Mouse (Mus musculus) G1E (cell line): Measurements from ENCODE around the gene Gins3. TPM values are rescaled to one million over a fixed set of nuclear protein-coding genes. Genes with fewer than 3 reads are reported as not detected.
A peak's percentile ranks its signal among the peaks of the same experiment; 100 is the strongest.

Experiments used
- ATAC-seq: 2 replicates; pipeline ENCODE4 v1.8.0; 2016; ENCODE audit warnings: mild to moderate bottlenecking; ENCODE audit not compliant: insufficient number of reproducible peaks, poor library complexity, low FRiP score, severe bottlenecking; ENCODE audit errors: extremely low read depth
- DNase-seq: peaks from one replicate; pipeline ENCODE4 v3.0.0; 2012; ENCODE audit warnings: low spot score
- H3K27me3 ChIP-seq: 2 replicates; pipeline ENCODE4 v1.6.1; 2012; ENCODE audit warnings: mild to moderate bottlenecking, low read length, inconsistent platforms; ENCODE audit not compliant: insufficient read depth
- H3K36me3 ChIP-seq: replicated peaks from 2 replicates; pipeline ENCODE3; 2012; ENCODE audit warnings: mild to moderate bottlenecking, inconsistent platforms
- H3K4me1 ChIP-seq: 2 replicates; pipeline ENCODE4 v1.6.1; 2012; ENCODE audit warnings: low read depth, low read length, inconsistent platforms, mixed read lengths; ENCODE audit not compliant: insufficient read depth
- H3K4me3 ChIP-seq: 2 replicates; pipeline ENCODE4 v1.5.1; 2012; ENCODE audit warnings: low read depth, mild to moderate bottlenecking, inconsistent platforms, low read length, moderate library complexity, mixed read lengths
- H3K9me3 ChIP-seq: replicated peaks from 2 replicates; pipeline ENCODE4 v1.6.1; 2012; ENCODE audit warnings: inconsistent platforms
- CTCF ChIP-seq: IDR thresholded peaks from 2 replicates; pipeline ENCODE4 v1.5.1; 2012; ENCODE audit warnings: low read depth, low read length, inconsistent platforms, mixed read lengths
- GATA1 ChIP-seq: IDR thresholded peaks from 2 replicates; pipeline ENCODE4 v1.6.1; 2012; ENCODE audit warnings: borderline replicate concordance, low read length, inconsistent platforms, mixed read lengths
- GATA2 ChIP-seq: IDR thresholded peaks from 2 replicates; pipeline ENCODE4 v1.6.1; 2012; ENCODE audit warnings: low read depth, low read length, inconsistent platforms, borderline replicate concordance
- POLR2AphosphoS5 ChIP-seq: IDR thresholded peaks from 2 replicates; pipeline ENCODE4 v1.6.1; 2012; ENCODE audit warnings: low read depth, low read length, inconsistent platforms; ENCODE audit not compliant: insufficient replicate concordance
- TAL1 ChIP-seq: conservative IDR thresholded peaks from 2 replicates; pipeline ENCODE4 v1.6.1; 2012; ENCODE audit warnings: low read depth, low read length, inconsistent platforms, mixed read lengths
- polyA plus RNA-seq: library from polyadenylated mRNA; stranded (reverse); fragments of >175 nt; gene quantifications from 2 replicates; pipeline ENCODE4 v1.2.3, GENCODE M21; 2012
- total RNA-seq, 2 experiments: library from RNA; stranded (forward) in 1 of 2; stranded (reverse) in 1 of 2; fragments of 200-1000 nt in 1 of 2; fragments of >200 nt in 1 of 2; fragmentation: Nextera tagmentation in 1 of 2; gene quantifications; 2 replicates each; pipeline ENCODE4 v1.2.3; 2014 to 2017

Gins3 gene
- total and polyA plus RNA-seq, 3 experiments, result 9.2 to 32.6 (median 32.5) TPM

DNA sequence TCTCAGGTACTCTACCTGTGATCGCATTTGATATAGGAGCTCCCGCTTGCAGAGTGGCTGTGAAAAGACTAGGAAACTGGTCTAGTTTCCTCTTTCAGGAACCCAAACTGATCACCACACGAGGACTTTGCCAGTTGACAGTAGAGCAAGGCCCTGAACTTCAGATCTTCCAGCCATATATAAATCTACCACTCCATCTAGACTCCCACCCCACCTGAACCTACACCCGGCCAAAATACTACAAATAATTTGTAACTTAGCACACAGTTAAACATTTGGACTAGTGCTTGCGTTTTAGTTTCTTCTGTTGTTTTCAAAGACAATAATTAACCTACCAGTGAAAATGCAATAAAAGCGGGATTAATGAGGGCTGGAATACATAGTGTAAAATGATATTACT is 413 bp upstream of the Gins3 start:
- no peak for TF ChIP-seq CTCF
- no peak for TF ChIP-seq GATA1
- TF ChIP-seq POLR2AphosphoS5, result no peak
- TF ChIP-seq GATA2, result no peak
- no peak for TF ChIP-seq TAL1
- Histone ChIP-seq H3K9me3 (no peaks in the 10 kb centered on the region), H3K4me3 (peak overlapping the region; percentile 88; the same call in 1 of the 2 replicates), H3K4me1 (peaks cover 23% of the 10 kb centered on the region), H3K27me3 (peaks cover 8% of the 10 kb centered on the region), H3K36me3 (peaks cover 20% of the 10 kb centered on the region)
- ATAC-seq (no peak), DNase-seq (no peak)

DNA sequence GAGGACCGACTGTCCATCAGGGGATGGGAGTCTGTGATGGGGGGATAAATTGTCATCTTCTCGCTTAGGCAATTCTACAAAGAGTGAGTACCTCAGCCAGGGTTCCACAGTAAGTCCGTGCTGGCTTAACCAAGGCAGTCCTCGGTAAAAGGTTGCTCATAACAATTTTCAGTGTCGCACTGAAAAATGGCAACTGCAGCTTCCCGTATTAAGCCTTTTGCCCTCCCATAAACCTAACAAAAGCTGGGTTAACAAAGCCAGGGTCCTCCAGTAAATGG is 749 bp downstream of the Gins3 start:
- Histone ChIP-seq H3K36me3 (peaks cover 30% of the 10 kb centered on the region), H3K9me3 (no peaks in the 10 kb centered on the region), H3K4me1 (peaks cover 25% of the 10 kb centered on the region), H3K4me3 (peak overlapping the region; percentile 88), H3K27me3 (no peaks in the 10 kb centered on the region)
- DNase-seq, result no peak
- no peak for TF ChIP-seq GATA1
- no peak for TF ChIP-seq GATA2
- no peak for TF ChIP-seq POLR2AphosphoS5
- no peak for TF ChIP-seq CTCF
- no peak for TF ChIP-seq TAL1
- no peak for ATAC-seq

DNA sequence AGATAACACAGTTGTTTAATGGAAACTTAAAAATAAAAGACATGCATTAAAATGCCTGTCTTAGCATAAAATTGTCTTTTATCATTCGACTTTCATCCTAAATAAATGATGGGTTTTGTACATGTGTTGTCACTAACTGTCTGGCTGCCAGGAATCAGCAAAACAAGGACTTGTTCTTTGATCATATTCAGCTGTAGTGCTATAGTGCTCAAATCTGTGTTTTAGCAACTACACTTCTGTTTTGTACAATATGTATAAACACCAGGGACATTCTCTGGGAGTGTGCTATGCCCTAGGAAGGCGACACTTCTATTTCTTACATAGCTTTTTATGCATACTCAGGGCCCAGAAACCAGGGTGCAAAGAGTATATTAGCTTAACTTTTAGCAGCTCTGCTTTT is 11.7 kb downstream of the Gins3 start:
- Histone ChIP-seq H3K4me3 (no peak overlapping the region), H3K9me3 (no peaks in the 10 kb centered on the region), H3K27me3 (no peaks in the 10 kb centered on the region), H3K4me1 (peaks cover 4% of the 10 kb centered on the region; the same call in 1 of the 2 replicates), H3K36me3 (peaks cover 60% of the 10 kb centered on the region)
- ATAC-seq (no peak), DNase-seq (no peak)
- no peak for TF ChIP-seq CTCF
- TF ChIP-seq TAL1, result no peak

DNA sequence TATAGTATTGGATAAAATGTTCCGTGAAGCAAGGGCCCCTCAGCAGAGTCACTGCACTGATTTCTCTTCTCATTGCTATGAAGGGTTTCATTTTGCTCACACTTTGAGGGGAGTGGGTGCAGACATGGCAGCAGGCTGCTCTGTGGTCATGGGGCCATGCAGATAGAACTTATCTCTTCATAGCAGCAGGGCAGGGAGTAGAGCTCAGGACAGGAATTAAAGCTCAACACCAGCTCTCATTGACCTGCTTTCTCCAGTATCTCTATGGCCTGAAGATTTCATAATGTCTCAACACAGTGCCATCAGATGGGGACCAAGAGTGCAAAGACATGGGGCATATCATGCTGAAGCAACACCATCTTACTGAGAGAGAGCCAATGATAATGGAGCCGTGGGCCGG is 15.0 kb downstream of the Gins3 start:
- H3K9me3 ChIP-seq, result no peaks in the 10 kb centered on the region
- H3K36me3 ChIP-seq, result peaks cover 29% of the 10 kb centered on the region
- H3K4me3 ChIP-seq, result no peak overlapping the region
- peaks cover 4% of the 10 kb centered on the region; the same call in 1 of the 2 replicates for H3K4me1 ChIP-seq
- DNase-seq, result no peak
- TF ChIP-seq TAL1 (peak; percentile 24; the same call in 1 of the 2 replicates), POLR2AphosphoS5 (no peak), GATA1 (no peak)
- H3K27me3 ChIP-seq, result no peaks in the 10 kb centered on the region
- no peak; the same call in 1 of the 2 replicates for ATAC-seq

DNA sequence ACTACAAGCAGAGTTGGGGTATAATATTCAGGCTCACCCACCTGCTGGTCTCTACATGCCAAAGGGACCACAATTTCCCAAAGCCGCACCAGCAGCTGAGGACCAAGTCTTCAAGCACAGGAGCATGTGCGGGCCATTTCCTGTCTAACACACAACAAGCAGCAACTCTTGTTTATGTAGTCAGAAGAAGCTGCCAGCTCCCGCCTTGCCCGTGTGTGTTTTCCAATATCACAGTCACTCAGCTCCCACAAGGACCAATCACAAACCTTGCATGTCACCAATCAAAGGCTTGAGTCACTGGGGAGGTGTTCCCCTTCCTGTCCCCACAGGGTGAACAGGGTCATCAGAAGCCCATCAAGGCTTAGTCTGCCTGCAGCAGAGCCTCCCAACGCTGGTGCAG is 20.1 kb downstream of the Gins3 start:
- Histone ChIP-seq H3K4me1 (peaks cover 1% of the 10 kb centered on the region; the same call in 1 of the 2 replicates), H3K9me3 (no peaks in the 10 kb centered on the region), H3K36me3 (no peaks in the 10 kb centered on the region), H3K27me3 (peaks cover 6% of the 10 kb centered on the region; the same call in 1 of the 2 replicates), H3K4me3 (no peak overlapping the region)
- TF ChIP-seq GATA2 (no peak), GATA1 (no peak), POLR2AphosphoS5 (no peak), CTCF (no peak), TAL1 (no peak)
- no peak for ATAC-seq
- DNase-seq, result no peak

DNA sequence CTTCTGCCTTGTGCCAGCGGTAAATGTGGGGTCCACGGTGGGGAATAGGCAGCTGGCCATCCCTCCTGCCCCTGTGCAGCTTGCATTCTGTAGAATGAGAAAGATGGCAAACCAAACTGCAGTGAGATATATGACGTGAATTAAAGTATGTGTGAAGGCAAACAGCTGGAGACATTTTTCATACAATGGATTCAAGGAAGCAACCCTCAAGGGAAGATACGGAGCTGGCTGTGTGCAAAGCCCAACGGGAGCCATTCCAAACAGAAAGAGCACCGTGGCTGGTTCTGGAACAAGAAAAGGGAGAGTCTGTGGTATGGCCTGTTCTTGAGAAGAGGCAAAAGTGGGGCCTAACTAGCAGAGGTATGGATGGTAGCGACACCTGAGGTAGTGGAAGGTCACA is 22.6 kb downstream of the Gins3 start:
- Histone ChIP-seq H3K9me3 (no peaks in the 10 kb centered on the region), H3K4me3 (no peak overlapping the region), H3K36me3 (no peaks in the 10 kb centered on the region), H3K27me3 (peaks cover 11% of the 10 kb centered on the region), H3K4me1 (no peaks in the 10 kb centered on the region)
- ATAC-seq, result no peak
- TF ChIP-seq TAL1 (no peak), POLR2AphosphoS5 (no peak), CTCF (no peak), GATA1 (no peak), GATA2 (no peak)
- DNase-seq, result no peak

DNA sequence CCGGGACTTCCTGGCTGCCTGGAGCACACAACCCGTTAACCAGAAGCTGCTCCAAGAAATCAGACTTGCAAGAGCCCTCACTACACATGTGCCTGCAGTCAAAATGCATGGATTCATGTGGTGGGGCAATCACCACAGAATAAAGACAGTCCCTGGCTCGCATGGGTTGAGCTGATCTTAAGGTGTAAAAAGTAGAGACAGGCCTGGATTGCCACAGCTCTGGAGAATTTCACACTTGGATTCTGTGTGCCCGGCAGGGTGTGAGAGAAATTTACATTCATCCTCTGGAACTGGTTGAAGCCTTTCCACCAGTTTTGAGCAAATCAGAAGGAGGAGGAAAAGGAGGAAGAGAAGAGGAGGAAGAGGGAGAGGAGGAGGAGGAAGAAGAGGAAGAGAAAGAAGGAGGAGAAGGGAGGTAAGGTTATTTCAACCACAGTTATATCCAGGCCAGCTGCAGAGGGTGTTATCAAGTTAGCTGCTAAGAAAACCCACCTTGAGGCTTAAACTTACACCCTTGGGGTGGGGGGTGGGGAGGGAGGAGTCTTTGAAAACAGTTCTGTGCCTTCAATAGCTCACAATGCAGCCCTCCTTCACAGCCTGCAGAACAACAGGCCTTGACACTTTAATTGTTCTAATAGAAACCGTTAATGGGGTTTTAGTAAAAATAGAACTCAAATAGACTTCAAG is 23.2 kb downstream of the Gins3 start:
- Histone ChIP-seq H3K36me3 (no peaks in the 10 kb centered on the region), H3K4me3 (no peak overlapping the region), H3K9me3 (no peaks in the 10 kb centered on the region), H3K27me3 (peaks cover 14% of the 10 kb centered on the region), H3K4me1 (no peaks in the 10 kb centered on the region)
- DNase-seq, result no peak
- no peak for ATAC-seq
- TF ChIP-seq GATA1, result no peak
- no peak for TF ChIP-seq GATA2
- TF ChIP-seq CTCF, result no peak
- no peak for TF ChIP-seq TAL1
- no peak for TF ChIP-seq POLR2AphosphoS5
